Mouse (Mus musculus) megakaryocyte, embryonic 14.5 days (primary cell): ENCODE measurements around the gene Erlin1.

Experiments used
- FLI1 ChIP-seq: IDR thresholded peaks from 2 replicates; pipeline ENCODE4 v1.6.1; 2012; ENCODE audit warnings: low read length, inconsistent platforms, mixed read lengths
- GATA1 ChIP-seq: IDR thresholded peaks from 3 replicates; pipeline ENCODE4 v1.6.1; 2012; ENCODE audit warnings: mixed read lengths, low read length, inconsistent platforms, borderline replicate concordance

DNA sequence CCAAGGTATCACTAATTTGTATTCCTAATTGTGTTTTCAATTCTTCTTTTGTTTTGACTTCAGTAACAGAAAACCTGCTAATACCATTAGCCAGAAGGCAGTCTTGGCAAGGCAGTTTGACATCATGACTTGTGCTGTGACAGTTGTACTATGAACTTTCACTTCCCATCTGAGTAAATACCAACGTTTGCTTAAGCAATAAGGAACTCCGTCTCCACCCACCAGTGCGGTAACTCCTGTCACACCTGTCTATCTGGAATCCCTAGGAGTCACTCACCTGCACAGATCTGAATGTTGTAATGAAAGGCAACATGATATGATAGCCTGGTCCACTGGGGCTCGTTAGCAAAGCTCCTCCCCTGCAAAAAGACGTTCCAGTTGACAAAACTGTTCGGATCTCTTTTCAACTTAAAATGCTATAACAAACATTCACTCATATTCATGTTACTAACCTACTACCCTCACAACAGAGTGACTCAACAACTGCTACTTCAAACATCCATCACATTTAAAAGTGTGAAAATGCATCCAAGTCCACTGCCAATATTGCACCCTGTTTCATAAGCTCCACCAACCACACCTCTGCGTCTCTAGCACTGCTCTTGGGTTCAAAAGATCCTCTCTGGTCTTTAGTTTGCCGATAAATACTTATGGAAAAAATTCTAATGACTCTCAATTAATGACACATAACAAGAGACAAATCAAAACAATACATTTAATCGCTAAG lies 2.1 kb downstream of the Erlin1 start:
- TF ChIP-seq GATA1, result no peak
- TF ChIP-seq FLI1, result no peak
